In genomic region chr5:107403011-107403946, GRCm38 (mm10) we compare ENCODE assay signal across 7 mouse cellular contexts. TPM values are rescaled to one million over a fixed set of nuclear protein-coding genes. Genes with fewer than 3 reads are reported as not detected.
DNase-seq lines count a peak whose midpoint lies in the region; ATAC-seq and TF ChIP-seq lines count a peak whose summit lies in the region.

No protein-coding gene starts in this region.

- no peak for TF ChIP-seq CTCF in cerebellum, adult 2 months (IDR thresholded peaks at IDR 0.05; ENCODE audit: borderline replicate concordance, insufficient read depth, low read depth, low read length)

- no peaks in the 10 kb centered on the region for H3K27me3 ChIP-seq in cerebellum, adult 2 months (ENCODE audit: control insufficient read depth, insufficient read depth, low read length)
- H3K27me3 ChIP-seq in stomach, embryonic 14.5 days (ENCODE audit: control insufficient read depth, insufficient read depth, low read length) = 0 out of 2 replicates have a peak, but pooled peaks cover 12% of the 10 kb centered on the region

- peak overlapping the region; percentile 32 for H3K9ac ChIP-seq in stomach, embryonic 14.5 days (replicated peaks; ENCODE audit: low read depth, low read length)

- H3K4me1 ChIP-seq in cerebellum, adult 2 months (ENCODE audit: control insufficient read depth, insufficient read depth, low read length) = peaks cover 8% of the 10 kb centered on the region
- H3K4me1 ChIP-seq in stomach, embryonic 14.5 days (ENCODE audit: control insufficient read depth, insufficient read depth, low read length) = no peaks in the 10 kb centered on the region

- DNase-seq in CD4-positive helper T cell, adult 2 months (ENCODE audit: low read depth, low spot score) = peak; percentile 44
- DNase-seq in cerebellum, adult 2 months = peak; percentile 66 to 73
- DNase-seq in frontal cortex, postnatal 36 days (ENCODE audit: low spot score in 2 of 2) = peak; percentile 40 to 48
- DNase-seq in kidney, postnatal 14 days = peak; percentile 15
- peak; percentile 34 for DNase-seq in mesoderm, embryonic 11.5 days (ENCODE audit: low read depth, low spot score)

- TF ChIP-seq POLR2A in cerebellum, adult 2 months (IDR thresholded peaks at IDR 0.05; ENCODE audit: borderline replicate concordance, insufficient read depth, low read length) = 0 out of 2 replicates have a peak, but pooled peaks have one; percentile 35

- no peaks in the 10 kb centered on the region for H3K9me3 ChIP-seq in stomach, embryonic 14.5 days (ENCODE audit: control insufficient read depth, low read depth, low read length)

- peak overlapping the region; percentile 98 for H3K4me2 ChIP-seq in stomach, embryonic 14.5 days (replicated peaks; ENCODE audit: low read depth, low read length)

- no peaks in the 10 kb centered on the region for H3K36me3 ChIP-seq in stomach, embryonic 14.5 days (ENCODE audit: control insufficient read depth, insufficient read depth, low read length)

- H3K4me3 ChIP-seq in cerebellum, adult 2 months (replicated peaks; ENCODE audit: insufficient read depth, low read depth, low read length) = peak overlapping the region; percentile 65
- peak overlapping the region; percentile 46 for H3K4me3 ChIP-seq in stomach, embryonic 14.5 days (ENCODE audit: low read depth, low read length)

- H3K27ac ChIP-seq in cerebellum, adult 2 months (ENCODE audit: insufficient read depth, low read length) = peak overlapping the region; percentile 99
- no peak overlapping the region for H3K27ac ChIP-seq in stomach, embryonic 14.5 days (ENCODE audit: low read length)

- under 1% methylated on average over 80 of the region's 80 CpGs for WGBS in cerebellum, adult 2 months
- under 1% methylated on average over 71 of the region's 80 CpGs for WGBS in stomach, embryonic 14.5 days

- peak; percentile 56 for ATAC-seq in CD4-positive, CD25-positive, alpha-beta regulatory T cell, adult 4 months
- ATAC-seq in stomach, embryonic 14.5 days (ENCODE audit: insufficient number of reproducible peaks, insufficient read depth, low FRiP score, low read depth) = peak; percentile 66

RNA-seq across cellular contexts. Expression of gene Ephx4, which starts 0.7 kb away (rescaled TPM):
- polyA plus RNA-seq in CD4-positive, CD25-positive, alpha-beta regulatory T cell, adult 4 months (2017; shearing (Covaris generic)) = under 1 TPM in 1 of 2 experiments, not detected in 1; 0.42 TPM
- 34.8 and 36.4 TPM in 2 replicates for polyA plus RNA-seq in cerebellum, adult 2 months (2012; rRNA removed)
- 1.4 and 1.9 TPM in 2 replicates for polyA plus RNA-seq in stomach, embryonic 14.5 days (2014; fragmentation: Nextera tagmentation; extraction: Ambion mirVana)

RNA-seq across cellular contexts. Expression of gene Lpcat2b, which starts 28.1 kb away (rescaled TPM):
- polyA plus RNA-seq in CD4-positive, CD25-positive, alpha-beta regulatory T cell, adult 4 months (2017; shearing (Covaris generic)) = not detected
- polyA plus RNA-seq in cerebellum, adult 2 months (2012; rRNA removed) = 0.05 and 0.06 TPM in 2 replicates
- polyA plus RNA-seq in stomach, embryonic 14.5 days (2014; fragmentation: Nextera tagmentation; extraction: Ambion mirVana) = not detected in 2 replicates

RNA-seq across cellular contexts. Expression of gene Btbd8, which starts 34.5 kb away (rescaled TPM):
- polyA plus RNA-seq in CD4-positive, CD25-positive, alpha-beta regulatory T cell, adult 4 months (2017; shearing (Covaris generic)) = 1 to 10 TPM; 8.9 to 9.7 TPM
- 32.9 and 33.6 TPM in 2 replicates for polyA plus RNA-seq in cerebellum, adult 2 months (2012; rRNA removed)
- 7.1 and 8.1 TPM in 2 replicates for polyA plus RNA-seq in stomach, embryonic 14.5 days (2014; fragmentation: Nextera tagmentation; extraction: Ambion mirVana)

Comparison
In these comparisons a context has a peak if more than half of its experiments do, and no peak if none do; other contexts are left out.
1. DNase-seq: peak in every context shown above with its lines; median percentile 70 in cerebellum, adult 2 months; 44 in CD4-positive helper T cell, adult 2 months; 44 in frontal cortex, postnatal 36 days; 34 in mesoderm, embryonic 11.5 days; 15 in kidney, postnatal 14 days.
2. RNA of gene Ephx4, which starts 0.7 kb away (polyA plus RNA-seq): 34.8 to 36.4 TPM in cerebellum, adult 2 months; 1.4 to 1.9 TPM in stomach, embryonic 14.5 days and 0.42 TPM in CD4-positive, CD25-positive, alpha-beta regulatory T cell, adult 4 months; every median in the first group is over 10 times any median in the second.